Mouse (Mus musculus): ENCODE results near the gene Rps28. TPM values are rescaled to one million over a fixed set of nuclear protein-coding genes. Genes with fewer than 3 reads are reported as not detected.
"Not testable (repeated sequence)": the region's sequence is repeated elsewhere in the genome, so short reads cannot be mapped to it uniquely, and the experiment has no call there.

Rps28 gene
- total RNA-seq (2021): 100 to 1,000 TPM; 756 to 834 TPM
- long read RNA-seq, transcript Rps28-201 (4 exons, 392 nt): minor isoform, 28 of 142 reads
- long read RNA-seq, transcript Rps28-205 (4 exons, 382 nt): major isoform, 110 of 142 reads
- long read RNA-seq, partial matches to known transcripts: 1 of 142 reads
- long read RNA-seq, other reads (novel, unspliced or antisense): 0 of 142 reads

DNA sequence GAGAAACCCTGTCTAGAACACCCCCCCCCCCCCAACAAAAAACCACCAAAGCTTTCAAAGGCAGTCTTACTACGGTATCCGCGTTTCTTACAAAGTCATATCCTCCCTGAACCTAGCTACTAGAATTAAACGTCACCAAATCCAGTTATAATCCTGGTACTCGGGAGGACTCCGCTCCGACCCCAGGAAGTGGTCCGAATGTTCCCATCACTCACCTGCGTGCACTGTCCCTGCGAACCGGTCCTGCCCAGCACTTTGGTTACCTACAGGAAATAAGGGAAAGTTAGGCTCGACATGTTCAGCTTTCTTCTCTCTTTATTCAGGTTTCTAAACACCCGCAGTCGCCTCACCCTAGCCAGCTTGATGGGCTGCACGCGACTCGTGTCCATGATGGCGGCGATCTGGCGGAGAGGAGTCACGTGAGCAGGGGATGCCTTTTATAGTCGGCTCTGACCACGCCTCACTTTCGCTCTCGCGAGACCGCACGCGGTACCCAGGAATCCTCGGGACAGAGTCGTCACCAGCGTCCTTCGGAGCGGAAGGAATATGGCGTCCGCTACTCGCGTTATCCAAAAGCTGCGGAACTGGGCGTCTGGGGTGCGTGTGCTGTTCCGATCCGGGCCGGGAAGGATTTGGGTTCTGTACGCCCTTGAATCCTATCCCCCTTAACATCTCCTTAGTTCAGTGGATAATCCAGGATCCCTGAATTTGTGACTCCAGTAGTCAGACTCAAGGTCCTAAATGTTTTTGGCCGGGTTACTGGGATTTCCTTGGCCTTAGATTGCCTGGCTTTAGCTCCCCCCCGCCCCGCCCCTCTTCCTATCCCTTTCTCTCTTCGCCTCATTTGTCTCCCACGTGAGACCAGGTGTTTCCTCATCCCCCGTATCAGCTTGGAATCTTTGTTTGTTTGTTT, at the start of gene Rps28, which contains the start of gene Ndufa7:
Rps28 (minus strand) TSS at position 479 of the 913 bp plus-strand sequence.
Ndufa7 (plus strand) TSS at position 489 of the 913 bp plus-strand sequence.
- DNase-seq (ENCODE audit: low spot score in 2 of 2): peak; percentile 97 to 99

DNA sequence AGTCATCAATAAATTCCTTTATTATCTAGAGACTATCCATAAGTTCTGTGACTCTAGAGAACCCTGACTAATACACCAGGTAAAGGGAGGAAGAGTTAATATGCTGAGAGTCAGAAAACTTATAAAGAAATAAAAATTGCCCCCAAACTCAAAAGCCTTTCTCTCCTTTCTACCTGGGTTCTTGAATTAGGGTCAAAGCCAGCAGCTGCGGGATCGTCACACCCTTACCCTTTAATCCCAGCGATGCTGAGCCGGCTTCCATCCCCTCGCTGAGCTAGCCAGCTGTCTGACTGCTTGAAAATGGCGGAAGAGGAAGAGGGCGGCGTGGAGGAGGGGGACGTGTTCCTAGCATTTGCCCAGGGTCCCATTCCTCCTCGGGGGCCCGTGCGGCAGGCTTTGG, 49.2 kb upstream of the Rps28 start, which contains the start of gene Gm7029:
Gm7029 (plus strand) TSS at position 301 of the 400 bp plus-strand sequence.
- not testable (repeated sequence) for DNase-seq (ENCODE audit: low spot score in 2 of 2)

DNA sequence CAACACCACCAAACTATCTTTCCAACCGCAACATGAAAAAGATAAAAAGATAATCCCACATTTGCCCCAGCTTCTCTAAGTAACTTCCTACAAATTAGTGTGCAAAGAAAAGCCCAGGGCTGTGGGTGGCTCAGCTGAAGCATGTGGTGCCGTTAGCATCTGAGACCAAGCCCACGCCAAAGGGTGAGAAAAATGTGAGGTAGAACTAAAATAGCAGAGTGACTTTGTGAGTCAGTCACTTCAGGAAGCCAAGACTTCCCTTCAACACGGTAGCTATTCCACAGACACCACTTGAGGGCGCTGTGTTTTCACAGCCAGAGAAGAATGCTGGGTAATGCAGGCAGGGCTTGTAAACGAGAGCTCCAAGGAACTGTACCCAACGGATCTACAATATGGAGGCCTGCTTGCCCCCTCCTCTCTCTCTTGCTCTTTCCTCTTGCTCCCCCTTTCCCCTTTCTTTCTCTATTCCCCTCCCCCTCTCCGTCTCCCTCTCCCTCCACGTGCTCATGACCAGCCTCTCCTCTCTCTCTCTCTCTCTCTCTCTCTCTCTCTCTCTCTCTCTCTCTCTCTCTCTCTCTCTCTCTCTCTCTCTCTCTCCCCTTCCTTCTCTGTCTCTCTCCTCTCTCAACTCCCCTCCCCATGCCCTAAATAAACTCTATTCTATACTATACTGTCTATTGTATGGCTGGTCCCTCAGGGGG, 41.1 kb upstream of the Rps28 start:
- DNase-seq (ENCODE audit: low spot score in 2 of 2): peak; percentile 64 to 86

DNA sequence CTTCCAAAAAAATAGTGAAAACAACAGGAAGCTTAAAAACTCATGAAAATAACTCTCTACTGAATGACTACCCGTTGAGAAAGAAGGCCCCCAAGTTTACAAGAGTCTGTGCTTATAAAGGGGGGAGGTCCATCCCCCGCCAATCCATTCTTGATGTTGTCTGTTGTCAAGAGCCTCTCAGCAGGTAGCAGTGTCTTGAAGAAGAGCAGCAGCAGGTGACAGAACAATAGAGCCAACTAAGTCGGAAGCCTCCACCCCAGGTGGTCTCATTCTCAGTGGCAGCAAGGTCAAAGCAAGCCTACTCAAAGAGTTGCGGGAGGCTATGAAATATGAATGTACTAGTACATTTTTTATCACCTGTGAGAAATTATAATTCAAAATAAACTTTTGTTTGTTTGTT, 33.5 kb upstream of the Rps28 start:
- no peak for DNase-seq (ENCODE audit: low spot score in 2 of 2)

DNA sequence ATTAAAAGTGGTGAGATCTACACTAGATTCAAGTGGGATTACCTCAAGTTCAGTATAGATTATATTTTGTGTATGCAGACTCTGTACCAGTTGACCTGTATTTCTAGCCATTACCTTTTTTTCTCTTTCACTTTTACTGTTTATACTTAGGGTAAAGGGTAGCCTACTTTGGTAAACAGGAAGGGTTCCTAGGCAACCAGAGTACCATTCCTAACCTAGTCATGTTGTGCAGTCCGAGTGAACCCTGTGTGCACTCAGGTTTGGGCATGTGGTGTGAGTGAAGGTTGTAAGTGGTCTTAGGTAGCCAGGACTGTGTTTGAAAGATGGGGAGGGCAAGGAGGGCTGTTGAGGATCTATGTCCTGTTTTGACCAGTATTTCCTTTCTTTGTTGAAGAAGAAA, 27.0 kb upstream of the Rps28 start:
- no peak for DNase-seq (ENCODE audit: low spot score in 2 of 2)

DNA sequence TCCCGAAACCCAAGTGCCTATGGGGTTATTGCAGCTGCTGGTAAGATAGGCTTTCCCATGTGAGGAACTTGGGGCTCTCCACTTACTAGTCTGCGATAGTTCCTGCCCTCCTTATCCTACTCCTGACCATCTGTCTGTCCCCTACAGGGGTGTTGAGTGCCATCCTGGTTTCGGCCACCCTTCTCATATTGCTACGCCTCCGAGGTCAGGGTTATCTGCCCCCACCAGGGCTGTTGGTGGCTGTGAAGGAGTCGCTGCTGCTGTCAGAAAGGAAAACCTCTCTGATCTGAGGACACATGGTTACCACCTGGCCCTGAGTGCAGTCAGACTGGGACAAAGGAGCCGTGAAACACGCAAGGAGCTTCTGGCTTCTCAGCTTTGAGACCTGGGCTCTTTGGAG, 23.8 kb upstream of the Rps28 start:
- DNase-seq (ENCODE audit: low spot score in 2 of 2): no peak

DNA sequence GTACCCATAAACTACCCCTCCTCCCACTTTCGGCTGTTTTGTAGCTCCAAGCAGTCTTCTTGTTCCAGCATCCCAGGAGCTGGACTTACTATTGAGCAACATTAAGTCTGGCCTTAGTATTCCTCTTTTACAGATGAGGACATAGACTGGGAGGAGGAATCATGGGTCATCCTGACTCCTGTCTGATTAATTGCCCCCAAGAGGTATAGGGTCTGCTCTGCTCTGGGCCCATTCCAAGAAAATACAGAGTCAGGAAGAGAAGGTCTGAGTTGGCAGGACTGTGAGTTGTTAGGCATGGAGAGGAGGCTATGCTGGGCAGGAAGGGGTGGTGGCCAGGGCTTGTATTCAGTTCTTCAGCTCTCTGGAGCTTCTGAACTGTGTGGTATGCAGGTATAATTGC, 19.8 kb upstream of the Rps28 start:
- no peak for DNase-seq (ENCODE audit: low spot score in 2 of 2)

DNA sequence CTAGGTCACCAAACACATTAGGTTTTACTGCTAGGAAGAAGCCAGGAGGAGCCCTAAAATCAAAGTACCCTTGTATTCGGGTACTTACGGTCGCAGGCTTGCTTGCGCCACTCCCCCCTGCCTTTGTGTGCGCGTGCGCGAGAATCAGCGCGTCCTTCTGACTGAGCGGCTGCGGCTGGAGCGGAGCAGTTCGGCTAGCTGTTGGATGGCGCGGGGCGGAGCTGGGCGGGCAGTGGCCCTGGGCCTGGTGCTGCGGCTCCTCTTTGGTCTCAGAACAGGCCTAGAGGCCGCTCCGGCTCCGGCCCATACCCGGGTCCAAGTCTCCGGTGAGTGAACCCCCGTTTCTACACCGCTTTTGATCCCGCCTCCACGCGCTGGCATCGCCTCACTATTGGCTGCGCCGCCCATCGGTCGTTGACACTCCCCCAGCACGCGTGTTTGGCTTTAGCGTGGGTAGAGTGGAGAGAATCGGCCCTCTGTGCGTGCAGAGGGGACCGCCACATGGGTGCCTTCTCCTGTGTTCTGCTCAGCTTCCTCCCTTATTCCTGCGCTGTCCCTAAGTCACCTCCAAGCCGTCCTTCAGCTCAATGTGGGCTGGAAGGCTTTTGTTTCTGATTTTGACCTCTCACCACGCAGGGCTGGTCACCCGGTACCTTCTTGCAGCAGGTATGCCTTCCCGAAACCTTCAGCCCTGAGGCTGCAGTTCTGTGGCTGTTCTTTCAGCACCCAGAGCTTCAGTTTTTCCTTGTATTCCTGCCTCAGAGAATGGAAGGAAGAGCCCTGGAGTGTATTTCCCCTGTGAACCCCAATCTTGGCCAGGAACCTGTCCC, 18.8 kb upstream of the Rps28 start, which contains the start of gene Cd320:
Cd320 (plus strand) TSS at position 126 of the 830 bp plus-strand sequence.
- peak; percentile 91 to 95 for DNase-seq (ENCODE audit: low spot score in 2 of 2)

DNA sequence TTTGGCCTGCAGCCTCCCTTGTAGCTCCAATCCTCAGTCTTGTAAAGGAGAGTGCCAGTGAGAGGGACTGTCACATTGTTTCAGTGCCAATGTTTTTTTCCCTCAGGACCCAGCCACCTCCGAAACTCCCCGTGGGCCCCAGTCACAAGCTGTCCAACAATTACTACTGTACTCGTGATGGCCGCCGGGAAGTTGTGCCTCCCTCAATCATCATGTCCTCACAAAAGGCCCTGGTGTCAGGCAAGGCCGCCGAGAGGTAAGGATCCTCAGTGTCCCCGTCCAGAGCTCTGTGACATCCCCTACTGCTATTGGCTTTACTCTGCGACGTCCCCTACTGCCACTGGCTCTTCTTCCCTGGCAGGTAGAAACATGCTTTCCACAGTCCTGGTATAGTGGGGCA, 5.2 kb upstream of the Rps28 start:
- DNase-seq (ENCODE audit: low spot score in 2 of 2): no peak

DNA sequence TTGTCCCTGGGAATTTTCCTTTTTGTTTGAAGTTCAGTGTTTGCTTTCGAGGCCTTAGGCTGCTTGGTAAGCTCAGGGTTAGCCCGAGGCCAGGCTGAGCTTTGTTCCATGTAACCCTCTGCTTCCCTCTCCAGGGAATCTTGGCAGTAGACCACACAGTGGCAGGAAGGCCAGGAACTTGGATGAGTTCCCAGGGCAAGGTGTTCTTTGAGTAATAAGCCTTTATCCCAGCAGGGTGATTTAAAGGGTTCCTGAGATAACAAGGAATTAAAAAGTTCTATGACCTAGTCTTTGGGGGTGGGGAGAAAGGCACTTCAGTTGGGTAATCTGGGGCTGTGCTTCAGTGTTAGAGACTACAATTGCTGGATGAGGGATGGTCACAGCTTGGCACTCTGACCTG, 4.5 kb upstream of the Rps28 start:
- DNase-seq (ENCODE audit: low spot score in 2 of 2): no peak

DNA sequence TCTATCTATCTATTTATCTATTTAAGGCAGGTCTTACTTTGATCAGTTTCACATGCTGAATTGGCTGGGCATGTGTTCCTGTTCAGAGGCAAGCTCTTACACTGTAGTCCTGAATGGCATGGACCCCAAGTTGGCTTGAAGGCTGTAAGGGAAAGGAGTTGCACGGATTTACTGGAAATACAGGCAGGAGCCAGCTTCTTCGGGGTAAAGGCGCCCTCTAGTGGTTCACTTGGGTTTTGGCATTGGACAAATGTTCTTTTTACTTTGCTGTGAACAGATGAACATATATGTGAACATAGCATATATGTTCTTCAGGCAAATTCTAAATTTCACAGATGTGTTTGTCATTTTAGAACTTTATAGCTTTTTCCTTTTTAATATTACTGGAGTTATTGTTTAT, 2.5 kb upstream of the Rps28 start:
- DNase-seq (ENCODE audit: low spot score in 2 of 2): peak; percentile 51 to 83

DNA sequence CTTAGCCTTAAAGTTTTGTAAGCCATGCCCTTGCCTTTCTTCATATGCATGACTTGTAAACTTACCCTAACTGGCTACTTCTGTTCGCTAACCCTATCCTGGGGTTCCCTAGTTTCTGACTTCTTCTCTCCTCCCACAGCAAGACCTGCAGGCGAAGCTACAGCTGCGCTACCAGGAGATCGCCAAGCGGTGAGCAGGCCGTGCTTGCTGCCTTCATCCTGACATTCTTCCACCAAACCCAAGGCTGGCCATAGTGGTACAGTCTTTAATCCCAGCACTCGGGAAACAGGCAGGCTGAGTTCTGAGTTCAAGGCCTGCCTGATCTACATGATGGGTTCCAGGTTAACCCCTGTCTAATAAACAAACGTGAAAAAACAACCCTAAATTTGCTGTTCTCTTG, 1.1 kb upstream of the Rps28 start:
- no peak for DNase-seq (ENCODE audit: low spot score in 2 of 2)

DNA sequence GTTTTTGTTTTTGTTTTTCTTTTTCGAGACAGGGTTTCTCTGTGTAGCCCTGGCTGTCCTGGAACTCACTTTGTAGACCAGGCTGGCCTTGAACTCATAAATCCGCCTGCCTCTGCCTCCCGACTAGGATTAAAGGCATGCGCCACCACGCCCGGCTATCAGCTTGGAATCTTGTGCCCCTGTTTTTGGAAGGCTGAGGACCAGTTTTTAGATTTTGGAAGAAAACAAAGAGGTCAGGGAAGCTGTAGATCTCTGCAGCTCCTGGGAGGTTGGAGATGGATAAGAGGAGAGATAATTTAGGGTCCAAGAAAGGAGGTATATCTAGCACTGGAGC, 602 bp upstream of the Rps28 start:
- not testable (repeated sequence) for DNase-seq (ENCODE audit: low spot score in 2 of 2)

DNA sequence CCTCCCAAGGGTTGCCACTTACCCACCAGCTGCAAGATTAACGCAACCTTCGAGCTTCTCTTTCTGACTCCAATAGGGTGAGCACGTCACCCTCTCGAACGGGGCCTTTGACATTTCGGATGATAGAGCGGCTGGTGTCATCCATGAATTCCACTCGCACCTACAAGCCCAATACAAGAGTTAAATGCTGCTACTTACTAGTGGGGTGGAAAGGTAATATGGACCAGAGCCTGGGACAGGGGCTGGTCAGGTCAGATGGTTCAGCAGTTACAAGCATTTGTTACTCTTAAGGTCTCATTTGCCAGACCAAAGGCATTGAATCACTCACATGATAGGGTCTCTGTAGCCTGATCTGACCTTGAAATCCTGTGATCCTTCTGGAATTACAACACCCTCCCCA, 1.2 kb downstream of the Rps28 start:
- not testable (repeated sequence) for DNase-seq (ENCODE audit: low spot score in 2 of 2)

DNA sequence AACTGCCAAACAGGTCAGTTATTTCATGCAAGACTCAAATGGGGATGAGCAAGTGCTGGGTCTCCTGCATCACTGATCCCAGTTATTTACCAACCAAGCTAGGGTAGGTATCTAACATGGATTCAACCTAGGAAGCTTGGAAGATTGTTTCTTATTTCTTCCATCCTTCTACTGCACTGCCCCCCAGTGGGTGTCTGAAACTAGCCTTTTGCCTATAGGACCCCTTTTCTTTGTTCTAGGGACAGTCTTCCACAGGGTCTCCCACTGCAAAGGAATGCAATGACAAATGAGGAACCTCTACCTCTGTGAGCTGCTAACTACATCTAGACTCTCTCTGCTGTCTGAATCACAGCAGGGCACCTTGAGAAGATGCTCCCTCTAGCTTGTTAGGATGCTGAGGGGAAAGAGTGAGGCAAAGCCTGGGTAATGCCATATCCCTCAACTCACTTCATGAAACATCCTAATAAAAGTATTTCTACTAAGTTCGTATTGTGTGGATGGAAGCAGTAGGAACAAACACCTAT, 1.9 kb downstream of the Rps28 start:
- no peak for DNase-seq (ENCODE audit: low spot score in 2 of 2)

DNA sequence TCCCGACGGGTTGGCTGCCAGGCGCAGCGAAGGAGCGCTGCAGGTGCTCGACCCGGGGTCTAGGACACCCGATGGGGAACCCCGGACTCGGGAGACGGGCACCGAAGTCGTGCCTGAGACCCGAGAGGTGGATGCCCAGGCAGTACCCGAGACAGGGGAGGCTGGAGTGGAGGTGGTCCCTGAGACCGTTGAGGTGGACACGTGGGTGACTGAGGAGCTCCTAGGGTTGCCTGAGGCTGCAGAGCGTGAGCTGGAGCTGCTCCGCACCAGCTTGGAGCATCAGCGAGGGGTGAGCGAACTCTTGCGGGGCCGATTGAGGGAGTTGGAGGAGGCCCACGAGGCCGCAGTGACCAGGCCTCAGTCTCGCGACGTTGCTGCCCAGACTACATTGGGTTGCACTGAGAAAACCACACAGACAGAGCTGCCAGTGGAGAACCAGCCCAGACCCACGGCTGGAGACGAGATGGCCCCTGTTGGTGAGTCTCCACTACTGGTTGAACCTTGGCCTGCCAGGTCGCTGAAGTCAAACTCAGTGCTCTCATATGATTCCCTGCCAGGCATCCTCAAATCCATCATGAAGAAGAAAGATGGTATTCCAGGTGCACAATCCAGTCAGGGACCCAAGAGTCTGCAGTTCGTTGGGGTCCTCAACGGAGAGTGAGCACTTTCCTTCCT, 6.3 kb downstream of the Rps28 start:
- DNase-seq (ENCODE audit: low spot score in 2 of 2): no peak

DNA sequence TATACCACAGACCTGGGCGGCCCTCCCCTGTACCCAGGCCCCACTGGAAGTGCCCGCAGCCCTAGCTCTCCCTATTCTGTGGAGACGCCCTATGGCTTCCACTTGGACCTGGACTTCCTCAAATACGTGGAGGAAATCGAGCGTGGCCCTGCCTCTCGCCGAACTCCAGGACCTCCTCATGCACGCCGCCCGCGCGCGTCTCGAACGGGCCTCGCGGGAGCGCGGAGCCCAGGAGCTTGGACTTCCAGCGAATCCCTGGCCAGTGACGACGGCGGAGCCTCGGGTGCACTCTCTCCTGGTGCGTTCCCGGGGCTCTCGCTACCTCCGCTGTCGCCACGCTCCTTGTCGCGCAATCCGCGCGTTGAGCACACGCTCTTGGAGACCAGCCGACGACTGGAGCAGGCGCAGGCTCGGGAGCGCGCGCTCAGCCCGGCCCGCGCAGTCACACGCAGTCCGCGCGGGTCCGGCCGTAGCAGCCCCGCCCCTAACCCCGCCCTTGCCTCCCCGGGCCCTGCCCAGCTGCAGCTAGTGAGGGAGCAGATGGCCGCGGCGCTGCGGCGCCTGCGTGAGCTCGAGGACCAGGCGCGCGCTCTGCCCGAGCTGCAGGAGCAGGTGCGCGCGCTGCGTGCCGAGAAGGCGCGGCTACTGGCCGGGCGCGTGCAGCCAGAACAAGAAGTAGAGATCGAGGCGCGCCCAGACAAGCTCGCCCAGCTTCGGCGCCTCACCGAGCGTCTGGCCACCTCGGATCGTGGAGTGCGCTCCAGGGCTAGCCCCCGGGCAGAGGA, 7.0 kb downstream of the Rps28 start:
- DNase-seq (ENCODE audit: low spot score in 2 of 2): peak; percentile 90 to 94

DNA sequence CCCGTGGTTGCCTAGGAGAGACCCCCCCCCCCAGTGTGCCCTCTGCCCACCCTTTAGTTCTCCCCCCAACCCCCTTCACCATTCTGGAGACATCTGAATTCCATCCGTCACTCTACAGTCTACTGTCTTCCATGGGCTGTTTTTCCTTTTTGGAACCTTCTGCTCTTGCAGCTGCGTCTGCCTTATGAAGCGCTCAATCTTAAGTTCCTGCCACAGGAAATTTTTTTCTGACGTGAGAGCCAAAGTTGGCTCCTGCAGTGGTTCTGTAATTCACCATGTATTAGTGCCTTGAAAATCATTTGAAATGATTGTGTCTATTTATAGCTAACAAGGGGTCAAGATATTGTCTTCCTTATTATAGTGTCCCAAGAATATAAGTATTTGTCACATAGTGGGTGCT, 7.8 kb downstream of the Rps28 start:
- DNase-seq (ENCODE audit: low spot score in 2 of 2): no peak

DNA sequence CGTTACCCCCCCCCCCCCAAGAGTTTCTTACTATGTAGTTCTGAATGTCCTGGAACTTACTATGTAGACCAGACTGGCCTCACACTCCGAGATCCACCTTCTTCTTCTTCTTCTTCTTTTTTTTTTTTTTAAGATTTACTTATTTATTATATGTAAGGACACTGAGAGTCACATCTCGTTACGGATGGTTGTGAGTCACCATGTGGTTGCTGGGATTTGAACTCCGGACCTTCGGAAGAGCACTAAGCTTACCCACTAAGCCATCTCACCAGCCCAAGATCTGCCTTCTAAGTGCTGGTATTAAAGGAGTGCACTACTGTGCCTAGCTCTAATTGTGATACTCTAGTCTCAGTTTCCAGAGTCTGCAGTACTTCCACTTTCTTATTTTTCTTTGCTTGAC, 9.0 kb downstream of the Rps28 start:
- DNase-seq (ENCODE audit: low spot score in 2 of 2): no peak

Measured in layer of hippocampus, adult 18-20 months (tissue).